ENCODE assay signal across 8 mouse cellular contexts in the genomic region with DNA sequence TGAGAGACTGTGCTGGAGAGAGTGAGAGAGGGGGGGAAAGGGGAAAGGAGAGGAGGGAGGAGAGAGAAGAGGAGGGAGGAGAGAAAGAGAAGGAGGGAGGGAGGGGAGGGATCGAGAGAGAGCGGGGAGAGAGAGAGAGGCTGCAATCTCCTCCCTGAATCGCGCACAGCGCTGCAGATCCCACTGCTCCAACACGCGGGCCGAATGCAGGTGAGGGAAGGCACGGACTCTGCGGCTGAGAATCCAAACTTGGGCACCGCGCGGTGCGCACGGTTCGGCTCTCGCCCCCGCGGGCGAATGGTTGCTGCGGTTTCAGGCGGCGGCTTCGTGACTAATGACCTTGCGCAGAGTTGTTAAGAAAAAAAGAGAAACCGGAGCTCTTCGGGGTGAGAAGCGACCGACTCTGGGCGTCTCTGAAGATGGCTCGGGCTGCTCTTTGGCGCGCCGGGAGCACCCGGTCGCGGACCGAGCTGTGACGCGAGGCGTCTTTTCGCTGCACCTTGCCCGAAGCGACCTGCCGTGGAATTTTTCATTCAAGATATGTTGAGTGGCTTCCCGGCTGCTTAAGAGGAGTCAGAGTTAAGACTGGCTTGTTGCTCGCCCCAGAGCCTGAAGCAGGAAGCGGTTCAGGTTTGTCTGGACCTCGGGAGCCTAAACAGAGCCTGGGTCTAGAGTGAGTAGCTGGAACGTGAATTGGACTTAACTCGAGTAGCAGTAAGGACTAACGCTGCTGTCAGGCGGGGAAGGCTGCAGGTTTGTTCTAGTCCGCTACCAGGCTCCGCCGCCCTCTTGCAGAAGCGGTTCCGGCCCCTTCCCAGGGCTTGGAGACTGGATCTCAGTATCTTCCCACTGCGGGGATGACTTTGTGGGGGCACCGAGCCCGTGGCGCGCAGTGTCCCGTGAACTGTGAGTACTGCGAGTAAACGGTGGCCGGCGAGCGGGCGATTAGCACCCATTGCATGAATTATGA. TPM values are rescaled to one million over a fixed set of nuclear protein-coding genes. Genes with fewer than 3 reads are reported as not detected.
A peak's percentile ranks its signal among the peaks of the same experiment; 100 is the strongest.
DNase-seq lines count a peak whose midpoint lies in the region; ATAC-seq lines count a peak whose summit lies in the region.

A gene (plus strand): TSS at position 62 of the 970 bp plus-strand sequence.

- peak within 1 kb of the TSS; percentile 94 for H3K27ac ChIP-seq in hindbrain, embryonic 13.5 days

- DNase-seq in adrenal gland, postnatal 25 days = peak; percentile 24
- peak; percentile 44 to 47 for DNase-seq in cerebellum, postnatal 36 days
- peak; percentile 30 for DNase-seq in gastrocnemius, adult 18-20 months (ENCODE audit: low spot score)
- peak; percentile 62 to 70 for DNase-seq in left cerebral cortex, postnatal 10 days (ENCODE audit: extremely low spot score in 1 of 2, low spot score in 2 of 2)
- peak; percentile 63 for DNase-seq in right cerebral cortex, postnatal 4 days

- H3K9ac ChIP-seq in hindbrain, embryonic 13.5 days = peak within 1 kb of the TSS; percentile 88

- intact Hi-C loops in left cerebral cortex, postnatal 10 days (cut with DNase I) = loop anchor here (5.0 kb wide), 1 partner anchor 1019 kb away; no protein-coding TSS in a partner anchor

- peaks cover 30% of the 10 kb centered on the region for H3K4me1 ChIP-seq in hindbrain, embryonic 13.5 days (replicated peaks)

- H3K27me3 ChIP-seq in hindbrain, embryonic 13.5 days = 0 out of 2 replicates have a peak, but pooled peaks cover 14% of the 10 kb centered on the region

- peak within 1 kb of the TSS; percentile 77 for H3K4me3 ChIP-seq in hindbrain, embryonic 13.5 days

- ATAC-seq in hindbrain, embryonic 13.5 days (ENCODE audit: low FRiP score) = peak; percentile 19
- ATAC-seq in megakaryocyte progenitor cell, adult 5-6 weeks (replicated peaks; ENCODE audit: poor library complexity) = peak; percentile 2; the same call in 1 of the 2 replicates
- ATAC-seq in activated CD4-positive, CD25-positive, alpha-beta regulatory T cell, adult 4 months = no peak

- under 1% methylated on average over 70 of the region's 70 CpGs for WGBS in hindbrain, embryonic 13.5 days

- peak within 1 kb of the TSS; percentile 88 for H3K4me2 ChIP-seq in hindbrain, embryonic 13.5 days

- H3K9me3 ChIP-seq in hindbrain, embryonic 13.5 days = no peaks in the 10 kb centered on the region

- H3K36me3 ChIP-seq in hindbrain, embryonic 13.5 days = no peaks in the 10 kb centered on the region

RNA-seq across cellular contexts. Expression of the gene that starts here (rescaled TPM):
- 1.2 and 2.0 TPM in 2 replicates for total RNA-seq in adrenal gland, postnatal 25 days (2021)
- total RNA-seq in gastrocnemius, adult 18-20 months (2021) = 1 to 10 TPM; 2.5 to 3.7 TPM
- polyA plus RNA-seq in hindbrain, embryonic 13.5 days (2015; fragmentation: Nextera tagmentation; extraction: Ambion mirVana) = 20.0 and 22.6 TPM in 2 replicates
- 100 to 1,000 TPM; 129 to 140 TPM for total RNA-seq in left cerebral cortex, postnatal 10 days (2021)
- total RNA-seq in megakaryocyte progenitor cell, adult 5-6 weeks (2015) = 1.8 and 2.2 TPM in 2 replicates
- 0.58 and 4.7 TPM in 2 replicates for total RNA-seq in megakaryocyte progenitor cell, adult 5-6 weeks (2017)
- polyA plus RNA-seq in activated CD4-positive, CD25-positive, alpha-beta regulatory T cell, adult 4 months (2017; shearing (Covaris generic)) = not detected

Comparison
In these comparisons a context has a peak if more than half of its experiments do, and no peak if none do; other contexts are left out.
1. RNA of the gene that starts here (total RNA-seq): 129 to 140 TPM in left cerebral cortex, postnatal 10 days; 2.5 to 3.7 TPM in gastrocnemius, adult 18-20 months, 0.58 to 4.7 TPM in megakaryocyte progenitor cell, adult 5-6 weeks and 1.2 to 2.0 TPM in adrenal gland, postnatal 25 days; every median in the first group is over 10 times any median in the second.
2. RNA of the gene that starts here (polyA plus RNA-seq): 20.0 to 22.6 TPM in hindbrain, embryonic 13.5 days; not detected in activated CD4-positive, CD25-positive, alpha-beta regulatory T cell, adult 4 months; every median in the first group is over 10 times any median in the second.
3. Peak in every context shown above with its lines, with median percentiles within 50 percentile points of each other: DNase-seq.